ENCODE assay signal across 8 mouse cellular contexts in genomic region chr8:86745935-86746441, GRCm38 (mm10). TPM values are rescaled to one million over a fixed set of nuclear protein-coding genes. Genes with fewer than 3 reads are reported as not detected.
DNase-seq lines count a peak whose midpoint lies in the region; ATAC-seq lines count a peak whose summit lies in the region.

No protein-coding gene starts in this region.

- peak overlapping the region; percentile 98 for H3K27ac ChIP-seq in hindbrain, embryonic 15.5 days (replicated peaks)

- H3K4me2 ChIP-seq in hindbrain, embryonic 15.5 days, result peak overlapping the region; percentile 72

- peaks cover 41% of the 10 kb centered on the region for H3K4me1 ChIP-seq in hindbrain, embryonic 15.5 days (replicated peaks)

- H3K27me3 ChIP-seq in hindbrain, embryonic 15.5 days, result no peaks in the 10 kb centered on the region

- H3K4me3 ChIP-seq in hindbrain, embryonic 15.5 days, result peak overlapping the region; percentile 92

- no peaks in the 10 kb centered on the region for H3K36me3 ChIP-seq in hindbrain, embryonic 15.5 days

- ATAC-seq in hindbrain, embryonic 15.5 days (ENCODE audit: low FRiP score, low read depth), result peak; percentile 89

- peak; percentile 93 for DNase-seq in T-cell, adult 2 months (ENCODE audit: low spot score)
- peak; percentile 98 to 99 for DNase-seq in cerebellum, postnatal 25 days
- peak; percentile 94 for DNase-seq in frontal cortex, postnatal 36 days (ENCODE audit: low spot score in 2 of 2)
- peak; percentile 88 for DNase-seq in left cerebral cortex, adult 11 months (ENCODE audit: low spot score)
- DNase-seq in lung, postnatal 36 days, result peak; percentile 95
- peak; percentile 94 for DNase-seq in retina, embryonic 14.5 days (ENCODE audit: low spot score)
- DNase-seq in thymus, postnatal 36 days, result peak; percentile 96 to 97

- H3K9ac ChIP-seq in hindbrain, embryonic 15.5 days, result peak overlapping the region; percentile 94

- WGBS in hindbrain, embryonic 15.5 days, result under 1% methylated on average over 43 of the region's 70 CpGs

- H3K9me3 ChIP-seq in hindbrain, embryonic 15.5 days, result no peaks in the 10 kb centered on the region

RNA-seq across cellular contexts. Expression of gene Siah1a, which starts 0.3 kb away (rescaled TPM):
- polyA plus RNA-seq in hindbrain, embryonic 15.5 days (2015; fragmentation: Nextera tagmentation; extraction: Ambion mirVana), result 69.3 and 74.0 TPM in 2 replicates

RNA-seq across cellular contexts. Expression of gene Gm10638, which starts 0.5 kb away (rescaled TPM):
- 6.0 and 7.2 TPM in 2 replicates for polyA plus RNA-seq in hindbrain, embryonic 15.5 days (2015; fragmentation: Nextera tagmentation; extraction: Ambion mirVana)

Comparison
In these comparisons a context has a peak if more than half of its experiments do, and no peak if none do; other contexts are left out.
1. Peak in every context shown above with its lines: DNase-seq, ATAC-seq, H3K4me3 ChIP-seq and H3K27ac ChIP-seq.